Mouse (Mus musculus): Measurements from ENCODE around the gene Chrng.

DNA sequence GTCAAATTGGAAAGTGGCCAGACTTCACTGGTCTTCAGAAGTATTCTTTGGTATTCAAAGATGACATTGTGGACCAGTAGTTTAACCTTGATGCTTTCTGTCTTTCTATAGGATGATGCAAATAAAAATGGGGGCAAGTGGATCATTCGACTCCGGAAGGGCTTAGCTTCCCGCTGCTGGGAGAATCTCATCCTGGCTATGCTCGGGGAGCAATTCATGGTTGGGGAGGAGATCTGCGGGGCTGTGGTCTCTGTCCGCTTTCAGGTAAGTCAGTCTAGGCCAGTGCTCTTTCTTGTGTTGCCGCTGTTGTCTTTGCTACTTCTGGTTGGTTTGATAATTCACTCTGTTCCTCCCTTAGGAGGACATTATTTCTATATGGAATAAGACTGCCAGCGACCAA lies 21.3 kb downstream of the Chrng start:
- TF ChIP-seq GATA1 (IDR thresholded peaks at IDR 0.05; ENCODE audit: borderline replicate concordance, low read length) (no peak), POLR2AphosphoS5 (IDR thresholded peaks at IDR 0.05; ENCODE audit: insufficient replicate concordance, low read depth, low read length) (no peak), CTCF (IDR thresholded peaks at IDR 0.05; ENCODE audit: low read depth, low read length) (no peak), TAL1 (conservative IDR thresholded peaks at IDR 0.05; ENCODE audit: low read depth, low read length) (no peak), GATA2 (IDR thresholded peaks at IDR 0.05; ENCODE audit: borderline replicate concordance, low read depth, low read length) (no peak)
